Mouse (Mus musculus) stomach, postnatal 0 days (tissue): ENCODE measurements around the gene Slc15a3.

Experiments
- CTCF ChIP-seq: IDR thresholded peaks from 2 replicates; pipeline ENCODE4 v1.5.1; 2016; ENCODE audit warnings: antibody characterized with exemption, low read depth, mild to moderate bottlenecking, moderate library complexity
- EP300 ChIP-seq: optimal IDR thresholded peaks from 2 replicates; pipeline ENCODE3; 2016; ENCODE audit warnings: antibody characterized with exemption

- TF ChIP-seq CTCF (no peak), EP300 (no peak)
Observed at GRCm38 (mm10) chr19:10821319-10821718, 18.2 kb upstream of the Slc15a3 start.
